Mouse (Mus musculus): ENCODE measurements around the gene Slc26a6.

GRCm38 (mm10) chr9:108955846-108956245 lies 102.8 kb downstream of the Slc26a6 start:
- TF ChIP-seq CTCF (IDR thresholded peaks at IDR 0.05; ENCODE audit: borderline replicate concordance, extremely low read depth, insufficient read depth, insufficient read length) (no peak), POLR2A (IDR thresholded peaks at IDR 0.05; ENCODE audit: borderline replicate concordance, extremely low read depth, insufficient read depth, insufficient read length, poor library complexity, severe bottlenecking) (no peak)
